Mouse (Mus musculus): ENCODE results near the gene Gm21987. TPM values are rescaled to one million over a fixed set of nuclear protein-coding genes. Genes with fewer than 3 reads are reported as not detected.

Gene Gm21987
- total and polyA plus RNA-seq, 2 experiments from 2014 or later = not detected

DNA sequence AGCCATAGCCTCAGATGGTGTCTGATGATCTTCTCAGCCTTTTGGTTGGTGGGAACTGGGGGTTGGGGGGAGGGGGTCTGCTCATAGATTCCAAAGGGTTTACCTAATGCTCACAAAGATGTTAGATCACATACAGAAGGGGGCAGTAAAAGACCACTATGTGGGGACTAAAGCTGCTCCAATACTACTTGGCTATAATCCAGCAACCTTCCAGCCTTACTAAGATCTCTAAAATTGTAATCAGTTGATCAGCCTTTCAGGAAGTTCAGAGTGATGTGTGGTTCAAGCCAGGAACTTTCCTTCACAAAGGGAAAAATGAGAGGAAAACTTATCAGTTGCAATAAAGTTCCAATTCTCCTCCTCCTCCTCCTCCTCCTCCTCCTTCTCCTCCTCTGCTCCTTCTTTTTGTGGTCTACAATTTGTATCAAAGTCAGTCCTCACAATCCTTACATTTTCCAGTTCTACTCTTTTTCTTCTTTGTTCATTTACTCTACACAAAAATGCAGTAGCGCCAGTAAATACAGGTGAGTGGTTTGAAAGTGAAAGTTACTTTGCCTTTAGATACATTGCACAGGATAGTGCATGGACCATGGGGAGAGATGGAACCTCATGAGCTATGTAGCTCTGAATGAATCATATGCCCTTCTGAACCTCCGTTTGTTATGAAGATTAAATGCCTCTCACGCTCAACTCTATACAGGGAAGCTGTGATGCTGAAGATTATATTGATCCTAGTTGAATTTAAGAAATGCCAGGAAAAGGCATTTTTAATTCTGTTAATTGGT is 1.7 kb upstream of the Gm21987 start:
- no peak overlapping the region for H3K4me2 ChIP-seq (ENCODE audit: low read depth, low read length, poor library complexity, severe bottlenecking)
- TF ChIP-seq CTCF (IDR thresholded peaks at IDR 0.05) = peak; percentile 70
- 84% methylated on average over 3 of the region's 3 CpGs for WGBS
- no peaks in the 10 kb centered on the region for H3K9me3 ChIP-seq (ENCODE audit: low read length)
- ATAC-seq (ENCODE audit: low FRiP score) = no peak
- no peaks in the 10 kb centered on the region for H3K27me3 ChIP-seq (ENCODE audit: insufficient read depth, low read length)
- no peak overlapping the region for H3K27ac ChIP-seq (ENCODE audit: low read depth, low read length)
- peaks cover 2% of the 10 kb centered on the region; the same call in 1 of the 2 replicates for H3K36me3 ChIP-seq (ENCODE audit: insufficient read depth, low read length)
- peaks cover 5% of the 10 kb centered on the region; the same call in 1 of the 2 replicates for H3K4me1 ChIP-seq (ENCODE audit: insufficient read depth, low read length)
- DNase-seq (ENCODE audit: low spot score) = peak; percentile 92
- H3K9ac ChIP-seq (replicated peaks; ENCODE audit: low read length, poor library complexity, severe bottlenecking) = no peak overlapping the region
- no peak overlapping the region for H3K4me3 ChIP-seq (ENCODE audit: low read depth, low read length)

DNA sequence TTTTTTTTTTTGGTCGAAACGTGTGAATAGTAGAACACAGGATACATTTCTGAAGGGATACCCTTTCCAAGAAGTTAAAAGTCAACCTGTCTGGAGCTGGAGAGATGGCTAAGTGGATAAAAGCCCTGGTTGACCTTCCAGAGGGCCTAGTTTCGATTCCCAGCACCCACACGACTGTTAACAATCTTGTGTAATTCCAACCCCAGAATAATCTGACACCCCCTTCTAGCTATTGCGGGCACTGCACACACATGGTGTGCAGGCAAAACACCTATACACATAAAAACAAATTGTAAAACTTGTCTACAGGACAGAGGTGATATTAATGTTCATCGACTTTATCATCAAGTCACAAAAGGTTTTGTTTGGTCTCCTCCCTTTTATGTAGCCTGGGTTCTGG is 748 bp downstream of the Gm21987 start:
- peak overlapping the region; percentile 76 for H3K9ac ChIP-seq (replicated peaks; ENCODE audit: low read length, poor library complexity, severe bottlenecking)
- TF ChIP-seq CTCF (IDR thresholded peaks at IDR 0.05) = no peak
- WGBS = 67% methylated on average over 6 of the region's 6 CpGs

DNA sequence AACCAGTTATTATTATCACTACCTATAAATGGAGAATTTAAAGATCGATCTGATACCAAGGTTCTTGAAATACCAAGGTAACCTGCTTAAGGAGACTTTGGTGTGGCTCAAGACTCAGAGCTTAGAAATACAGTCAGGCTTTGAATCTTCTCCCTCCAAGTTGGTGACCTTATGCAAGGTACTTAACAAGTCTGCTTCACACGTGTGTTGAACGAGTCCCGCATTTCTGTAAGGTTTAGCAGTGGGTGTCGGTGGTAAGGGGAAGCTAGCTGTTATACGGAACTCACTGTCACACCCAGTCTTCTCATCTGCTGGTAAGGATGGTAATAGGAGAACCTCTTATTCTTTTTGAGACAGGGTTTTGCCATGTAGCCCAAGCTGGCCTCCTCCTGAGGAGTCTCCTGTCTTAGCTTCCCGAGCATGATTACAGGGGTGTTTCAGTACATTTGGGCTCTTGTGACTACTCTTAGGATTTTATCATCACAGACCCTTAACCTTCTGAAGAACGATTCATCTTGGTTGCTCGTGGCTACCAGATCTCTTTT is 1.4 kb downstream of the Gm21987 start:
- 96% methylated on average over 9 of the region's 9 CpGs for WGBS
- DNase-seq (ENCODE audit: low spot score) (no peak), ATAC-seq (ENCODE audit: low FRiP score) (no peak)
- Histone ChIP-seq H3K27me3 (ENCODE audit: insufficient read depth, low read length) (no peaks in the 10 kb centered on the region), H3K9ac (replicated peaks; ENCODE audit: low read length, poor library complexity, severe bottlenecking) (no peak overlapping the region), H3K4me3 (ENCODE audit: low read depth, low read length) (no peak overlapping the region), H3K27ac (ENCODE audit: low read depth, low read length) (no peak overlapping the region), H3K4me1 (ENCODE audit: insufficient read depth, low read length) (peaks cover 5% of the 10 kb centered on the region; the same call in 1 of the 2 replicates), H3K36me3 (ENCODE audit: insufficient read depth, low read length) (peaks cover 14% of the 10 kb centered on the region), H3K4me2 (ENCODE audit: low read depth, low read length, poor library complexity, severe bottlenecking) (no peak overlapping the region), H3K9me3 (ENCODE audit: low read length) (no peaks in the 10 kb centered on the region)
- no peak for TF ChIP-seq CTCF (IDR thresholded peaks at IDR 0.05)

More for the DNA sequence above, 748 bp downstream of the Gm21987 start:
- H3K4me1 ChIP-seq (ENCODE audit: insufficient read depth, low read length) = peaks cover 5% of the 10 kb centered on the region; the same call in 1 of the 2 replicates
- DNase-seq (ENCODE audit: low spot score) (no peak), ATAC-seq (ENCODE audit: low FRiP score) (no peak)
- H3K27ac ChIP-seq (ENCODE audit: low read depth, low read length) = no peak overlapping the region
- peak overlapping the region; percentile 82 for H3K4me2 ChIP-seq (ENCODE audit: low read depth, low read length, poor library complexity, severe bottlenecking)
- no peaks in the 10 kb centered on the region for H3K27me3 ChIP-seq (ENCODE audit: insufficient read depth, low read length)
- H3K4me3 ChIP-seq (ENCODE audit: low read depth, low read length) = peak overlapping the region; percentile 84
- no peaks in the 10 kb centered on the region for H3K9me3 ChIP-seq (ENCODE audit: low read length)
- H3K36me3 ChIP-seq (ENCODE audit: insufficient read depth, low read length) = peaks cover 14% of the 10 kb centered on the region

DNA sequence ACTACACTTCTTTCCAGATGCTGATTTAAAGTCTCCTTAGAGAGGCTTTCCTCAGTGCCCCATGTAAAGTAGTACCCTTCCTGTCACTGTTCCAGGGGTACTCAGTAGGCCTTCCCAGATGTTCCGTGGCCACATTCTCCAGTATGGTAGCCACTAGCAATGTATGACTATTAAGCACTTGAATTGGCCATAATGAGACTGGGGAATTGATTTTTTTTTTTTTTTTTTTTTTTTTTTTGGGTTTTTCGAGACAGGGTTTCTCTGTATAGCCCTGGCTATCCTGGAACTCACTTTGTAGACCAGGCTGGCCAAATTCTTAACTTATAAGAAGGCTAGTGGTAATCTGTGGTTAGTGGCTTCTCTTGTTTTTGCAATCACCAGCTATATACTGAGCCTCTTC is 3.0 kb downstream of the Gm21987 start:
- Histone ChIP-seq H3K27ac (ENCODE audit: low read depth, low read length) (no peak overlapping the region), H3K27me3 (ENCODE audit: insufficient read depth, low read length) (no peaks in the 10 kb centered on the region), H3K4me1 (ENCODE audit: insufficient read depth, low read length) (peaks cover 5% of the 10 kb centered on the region; the same call in 1 of the 2 replicates), H3K36me3 (ENCODE audit: insufficient read depth, low read length) (peaks cover 14% of the 10 kb centered on the region), H3K9ac (replicated peaks; ENCODE audit: low read length, poor library complexity, severe bottlenecking) (no peak overlapping the region), H3K4me2 (ENCODE audit: low read depth, low read length, poor library complexity, severe bottlenecking) (no peak overlapping the region), H3K4me3 (ENCODE audit: low read depth, low read length) (no peak overlapping the region), H3K9me3 (ENCODE audit: low read length) (no peaks in the 10 kb centered on the region)
- 91% methylated on average over 2 of the region's 2 CpGs for WGBS
- DNase-seq (ENCODE audit: low spot score) (no peak), ATAC-seq (ENCODE audit: low FRiP score) (no peak)
- no peak for TF ChIP-seq CTCF (IDR thresholded peaks at IDR 0.05)

DNA sequence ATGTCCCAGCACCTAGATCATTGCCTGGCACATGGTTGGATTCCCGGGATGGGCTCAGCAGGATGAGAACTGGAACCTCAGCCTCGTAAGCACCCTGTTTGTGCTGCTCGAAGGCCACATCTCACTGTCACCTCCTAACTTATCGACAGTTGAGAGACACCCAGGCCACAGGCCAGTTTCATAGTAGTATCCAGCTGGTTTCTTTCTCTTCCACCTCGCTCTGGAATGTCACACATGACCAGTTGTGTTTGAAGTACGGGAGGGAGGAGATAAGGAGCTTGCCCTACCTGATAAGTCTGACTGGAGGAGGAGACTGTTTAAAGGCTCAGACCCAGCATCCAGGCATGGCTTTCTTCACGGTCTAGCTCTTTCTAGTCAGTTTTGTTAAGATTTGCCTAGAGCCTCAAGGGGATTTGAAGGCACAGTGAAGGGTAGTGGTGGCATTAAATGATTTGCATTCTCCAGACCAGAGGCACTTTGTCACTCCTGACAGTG is 3.6 kb downstream of the Gm21987 start:
- Histone ChIP-seq H3K4me2 (ENCODE audit: low read depth, low read length, poor library complexity, severe bottlenecking) (no peak overlapping the region), H3K9me3 (ENCODE audit: low read length) (no peaks in the 10 kb centered on the region), H3K27ac (ENCODE audit: low read depth, low read length) (no peak overlapping the region), H3K36me3 (ENCODE audit: insufficient read depth, low read length) (peaks cover 14% of the 10 kb centered on the region), H3K4me3 (ENCODE audit: low read depth, low read length) (no peak overlapping the region), H3K4me1 (ENCODE audit: insufficient read depth, low read length) (peaks cover 5% of the 10 kb centered on the region; the same call in 1 of the 2 replicates), H3K9ac (replicated peaks; ENCODE audit: low read length, poor library complexity, severe bottlenecking) (no peak overlapping the region), H3K27me3 (ENCODE audit: insufficient read depth, low read length) (no peaks in the 10 kb centered on the region)
- 87% methylated on average over 7 of the region's 7 CpGs for WGBS
- no peak for ATAC-seq (ENCODE audit: low FRiP score)
- TF ChIP-seq CTCF (IDR thresholded peaks at IDR 0.05) = no peak
- DNase-seq (ENCODE audit: low spot score) = no peak

DNA sequence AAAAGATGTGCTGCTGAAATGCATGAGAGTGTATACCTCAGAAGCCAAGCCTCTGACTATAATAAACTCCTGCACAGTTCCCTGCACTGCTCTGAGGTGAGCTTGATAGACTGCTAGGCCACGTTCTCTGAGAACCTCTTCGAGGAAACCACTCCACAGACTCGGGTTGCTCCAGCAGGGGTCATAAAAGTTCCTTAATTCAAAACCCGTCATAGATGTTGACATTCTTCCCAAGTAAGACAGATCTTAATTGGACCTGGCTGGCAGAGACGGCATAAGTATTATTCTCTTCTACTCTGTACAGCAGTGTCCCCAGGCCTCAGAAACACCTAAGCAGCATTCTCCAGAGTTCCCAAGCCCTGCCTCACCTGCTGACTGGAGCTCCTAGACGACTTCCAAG is 4.1 kb downstream of the Gm21987 start:
- H3K27me3 ChIP-seq (ENCODE audit: insufficient read depth, low read length) = no peaks in the 10 kb centered on the region
- H3K27ac ChIP-seq (ENCODE audit: low read depth, low read length) = no peak overlapping the region
- DNase-seq (ENCODE audit: low spot score) (no peak), ATAC-seq (ENCODE audit: low FRiP score) (no peak)
- H3K9me3 ChIP-seq (ENCODE audit: low read length) = no peaks in the 10 kb centered on the region
- H3K4me1 ChIP-seq (ENCODE audit: insufficient read depth, low read length) = peaks cover 5% of the 10 kb centered on the region; the same call in 1 of the 2 replicates
- no peak overlapping the region for H3K4me2 ChIP-seq (ENCODE audit: low read depth, low read length, poor library complexity, severe bottlenecking)
- H3K9ac ChIP-seq (replicated peaks; ENCODE audit: low read length, poor library complexity, severe bottlenecking) = no peak overlapping the region
- 85% methylated on average over 6 of the region's 6 CpGs for WGBS
- H3K36me3 ChIP-seq (ENCODE audit: insufficient read depth, low read length) = peaks cover 14% of the 10 kb centered on the region
- TF ChIP-seq CTCF (IDR thresholded peaks at IDR 0.05) = no peak
- H3K4me3 ChIP-seq (ENCODE audit: low read depth, low read length) = no peak overlapping the region

Data from midbrain, postnatal 0 days (tissue).